Mouse (Mus musculus) testis, postnatal 14 days (tissue): ENCODE measurements around the gene Zic1.

Experiments
- DNase-seq: peaks from one replicate; pipeline ENCODE4 v3.0.0; 2021; ENCODE audit warnings: low spot score

Zic1 gene

GRCm38 (mm10) chr9:91365664-91366063 lies at the start of gene Zic1:
Gene Zic1 (minus strand): TSS chr9:91365810.
- no peak for DNase-seq

GRCm38 (mm10) chr9:91414007-91414661 lies 48.5 kb upstream of the Zic1 start:
- no peak for DNase-seq

GRCm38 (mm10) chr9:91409771-91410170 lies 44.2 kb upstream of the Zic1 start:
- no peak for DNase-seq

GRCm38 (mm10) chr9:91406258-91406763 lies 40.7 kb upstream of the Zic1 start:
- no peak for DNase-seq

- DNase-seq = no peak
Measured at GRCm38 (mm10) chr9:91405753-91406178, 40.2 kb upstream of the Zic1 start.

- no peak for DNase-seq
Measured at GRCm38 (mm10) chr9:91404905-91405752, 39.5 kb upstream of the Zic1 start.

- no peak for DNase-seq
Measured at GRCm38 (mm10) chr9:91404229-91404628, 38.6 kb upstream of the Zic1 start.

- no peak for DNase-seq
Measured at GRCm38 (mm10) chr9:91401471-91401870, 35.9 kb upstream of the Zic1 start.

GRCm38 (mm10) chr9:91400482-91401093 lies 35.0 kb upstream of the Zic1 start:
- no peak for DNase-seq

- DNase-seq = no peak
Measured at GRCm38 (mm10) chr9:91399976-91400375, 34.4 kb upstream of the Zic1 start.

- DNase-seq = no peak
Measured at GRCm38 (mm10) chr9:91395066-91395772, 29.6 kb upstream of the Zic1 start.

- DNase-seq = no peak
Measured at GRCm38 (mm10) chr9:91394211-91394646, 28.6 kb upstream of the Zic1 start.

- no peak for DNase-seq
Measured at GRCm38 (mm10) chr9:91393376-91394068, 27.9 kb upstream of the Zic1 start.

GRCm38 (mm10) chr9:91388173-91388572 lies 22.6 kb upstream of the Zic1 start:
- no peak for DNase-seq

GRCm38 (mm10) chr9:91387740-91388080 lies 22.1 kb upstream of the Zic1 start:
- DNase-seq = no peak

- DNase-seq = no peak
Measured at GRCm38 (mm10) chr9:91386891-91387739, 21.5 kb upstream of the Zic1 start.

GRCm38 (mm10) chr9:91386502-91386890 lies 20.9 kb upstream of the Zic1 start:
- no peak for DNase-seq

GRCm38 (mm10) chr9:91385561-91386430 lies 20.2 kb upstream of the Zic1 start:
- DNase-seq = no peak

GRCm38 (mm10) chr9:91384693-91385560 lies 19.3 kb upstream of the Zic1 start:
- DNase-seq = no peak
